Mouse (Mus musculus) midbrain, embryonic 10.5 days (tissue): ENCODE measurements at regions not wholly inside any gene's neighbourhood (a gene's known extent, or its start where the extent isn't known, plus 50 kb on each side); places are given as distances from the start of the nearest gene placed in this dataset.

Source experiments
- DNase-seq: peaks from one replicate; pipeline ENCODE4 v3.0.0-alpha.2; 2017; ENCODE audit warnings: low spot score
- H3K27ac ChIP-seq: fragments of 300-500 bp; sonication (generic); replicated peaks from 2 replicates; pipeline ENCODE4 v1.5.1; 2016; ENCODE audit warnings: mild to moderate bottlenecking
- H3K27me3 ChIP-seq: fragments of 300-500 bp; sonication (generic); 2 replicates; pipeline ENCODE4 v1.6.1; 2016; ENCODE audit warnings: low read depth, mild to moderate bottlenecking; ENCODE audit not compliant: poor library complexity, severe bottlenecking
- H3K36me3 ChIP-seq: fragments of 300-500 bp; sonication (generic); 2 replicates; pipeline ENCODE4 v1.6.1; 2016; ENCODE audit warnings: mild to moderate bottlenecking, moderate library complexity
- H3K4me1 ChIP-seq: fragments of 300-500 bp; sonication (generic); 2 replicates; pipeline ENCODE4 v1.6.1; 2016
- H3K4me3 ChIP-seq: fragments of 300-500 bp; sonication (generic); 2 replicates; pipeline ENCODE4 v1.5.1; 2016; ENCODE audit warnings: mild to moderate bottlenecking, moderate library complexity
- H3K9me3 ChIP-seq: fragments of 300-500 bp; sonication (generic); replicated peaks from 2 replicates; pipeline ENCODE4 v1.6.1; 2016; ENCODE audit warnings: mild to moderate bottlenecking
- WGBS: fragments of 180-500 bp; shearing (Covaris S2); methylation state at CpG from one replicate; pipeline ENCODE4 v1.1.7; 2016; 5-methylcytosine and 5-hydroxymethylcytosine counted together

DNA sequence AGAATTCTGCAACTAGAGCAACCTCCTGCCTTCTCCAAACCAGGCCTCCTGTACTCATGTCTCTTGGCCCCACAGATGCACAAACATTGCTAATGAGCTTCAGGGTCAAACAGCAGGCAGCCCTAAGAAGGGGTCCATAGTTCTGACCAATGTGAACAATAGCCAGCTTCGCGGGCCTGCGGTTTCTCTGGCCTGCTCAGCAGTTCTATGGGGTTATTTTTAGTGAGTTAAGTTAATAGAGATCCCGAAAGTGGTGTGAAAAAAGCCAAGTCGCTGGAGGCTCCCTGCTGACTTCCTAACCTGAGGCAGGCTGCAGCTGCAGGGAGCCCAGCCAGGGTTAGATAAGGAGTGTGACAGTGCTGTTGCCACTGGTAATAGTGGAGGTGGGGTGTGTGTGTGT lies 106.6 kb downstream of the Pdcd6ip start:
- no peak overlapping the region for H3K27ac ChIP-seq
- H3K4me1 ChIP-seq, result peaks cover 4% of the 10 kb centered on the region; the same call in 1 of the 2 replicates
- DNase-seq, result no peak
- H3K4me3 ChIP-seq, result no peak overlapping the region
- no peaks in the 10 kb centered on the region for H3K36me3 ChIP-seq
- H3K27me3 ChIP-seq, result no peaks in the 10 kb centered on the region
- H3K9me3 ChIP-seq, result no peaks in the 10 kb centered on the region
- 12% methylated on average over 5 of the region's 5 CpGs for WGBS

DNA sequence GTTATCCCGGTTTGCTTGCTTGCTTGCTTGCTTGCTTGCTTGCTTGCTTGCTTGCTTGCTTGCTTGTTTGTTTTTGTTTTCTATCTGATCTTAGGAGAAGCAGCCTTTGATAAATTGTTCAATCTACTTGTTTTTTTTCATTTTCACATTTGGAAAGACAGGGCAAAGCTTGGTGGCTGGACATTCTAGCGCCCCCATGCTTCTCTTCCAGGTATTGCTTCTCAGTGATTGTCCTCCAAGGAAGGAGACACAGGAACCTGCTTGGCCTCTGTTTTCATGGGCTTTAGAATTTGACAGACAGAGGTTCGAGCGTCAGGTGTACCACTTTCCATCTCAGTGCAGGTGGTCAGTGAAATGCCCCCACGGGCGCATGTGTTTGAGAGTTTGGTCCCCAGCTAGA lies 120.8 kb downstream of the Pdcd6ip start:
- 60% methylated on average over 6 of the region's 6 CpGs for WGBS
- no peak overlapping the region for H3K4me3 ChIP-seq
- H3K27ac ChIP-seq, result no peak overlapping the region
- H3K36me3 ChIP-seq, result no peaks in the 10 kb centered on the region
- H3K27me3 ChIP-seq, result no peaks in the 10 kb centered on the region
- DNase-seq, result no peak
- no peaks in the 10 kb centered on the region for H3K4me1 ChIP-seq
- no peaks in the 10 kb centered on the region for H3K9me3 ChIP-seq

DNA sequence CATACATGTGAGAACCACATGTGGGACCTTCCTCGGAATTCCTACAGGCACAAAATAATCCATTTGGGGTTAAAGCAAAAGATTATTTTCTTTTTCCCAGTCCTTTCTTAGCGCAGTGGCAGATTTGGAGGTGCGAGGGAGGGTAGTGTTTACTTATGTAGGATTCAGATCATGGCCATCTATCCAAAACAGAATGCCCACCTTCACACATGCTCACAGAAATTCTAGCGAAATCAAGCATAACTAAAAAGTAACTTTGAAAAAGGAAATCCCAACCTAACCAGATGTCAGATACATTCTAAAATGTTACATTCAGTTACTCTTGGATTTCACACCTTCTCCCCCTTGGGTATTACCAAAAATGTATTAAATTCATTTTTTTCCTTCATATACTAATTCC lies 121.6 kb downstream of the Pdcd6ip start:
- 95% methylated on average over 4 of the region's 4 CpGs for WGBS

DNA sequence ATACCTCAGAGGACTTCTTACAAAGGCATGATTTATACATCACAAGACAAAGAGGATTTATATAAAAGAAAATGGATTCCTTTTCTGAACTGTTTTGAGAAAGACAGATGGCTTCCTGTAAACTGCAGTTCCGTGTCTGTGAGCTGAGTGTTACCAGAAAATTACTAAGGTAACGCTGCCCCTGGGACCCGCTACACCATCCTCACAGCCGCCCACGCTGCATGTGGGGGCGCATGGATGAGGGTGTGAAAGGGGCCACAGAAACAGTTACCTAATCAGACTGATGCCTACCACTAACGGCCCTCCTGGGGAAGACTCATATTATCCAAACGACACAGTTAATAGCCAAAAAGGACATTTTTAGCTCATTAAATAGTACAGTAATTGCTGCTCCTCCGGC lies 129.8 kb downstream of the Pdcd6ip start:
- no peak for DNase-seq
- no peaks in the 10 kb centered on the region for H3K36me3 ChIP-seq
- no peak overlapping the region for H3K27ac ChIP-seq
- 92% methylated on average over 9 of the region's 9 CpGs for WGBS
- no peaks in the 10 kb centered on the region for H3K4me1 ChIP-seq
- H3K4me3 ChIP-seq, result no peak overlapping the region
- H3K27me3 ChIP-seq, result no peaks in the 10 kb centered on the region
- no peaks in the 10 kb centered on the region for H3K9me3 ChIP-seq

More for the DNA sequence above, 121.6 kb downstream of the Pdcd6ip start:
- no peak for DNase-seq
- no peak overlapping the region for H3K27ac ChIP-seq
- no peak overlapping the region for H3K4me3 ChIP-seq
- H3K9me3 ChIP-seq, result no peaks in the 10 kb centered on the region
- no peaks in the 10 kb centered on the region for H3K4me1 ChIP-seq
- no peaks in the 10 kb centered on the region for H3K36me3 ChIP-seq
- no peaks in the 10 kb centered on the region for H3K27me3 ChIP-seq

DNA sequence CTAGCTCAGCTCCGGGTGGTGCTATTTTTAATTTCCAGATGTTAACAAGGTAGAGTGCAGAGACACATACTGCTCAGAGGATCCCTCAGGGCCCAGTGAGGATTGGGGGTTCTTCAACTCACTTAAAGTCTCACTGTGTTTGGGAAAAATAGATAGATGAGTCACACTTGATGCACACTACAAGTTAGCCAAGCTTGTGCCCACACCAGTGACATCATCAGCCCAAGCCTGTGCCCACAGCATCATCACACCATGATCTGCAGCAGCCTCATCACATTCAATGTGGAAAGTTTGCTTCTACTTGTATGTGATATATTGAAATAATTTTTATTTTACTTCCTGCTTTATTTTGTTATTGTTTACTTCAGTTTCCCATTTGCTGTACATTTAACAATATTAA lies 139.2 kb downstream of the Pdcd6ip start:
- no peaks in the 10 kb centered on the region for H3K4me1 ChIP-seq
- no peaks in the 10 kb centered on the region for H3K36me3 ChIP-seq
- H3K27ac ChIP-seq, result no peak overlapping the region
- no peak for DNase-seq
- WGBS, result 93% methylated on average over 1 of the region's 1 CpGs
- no peak overlapping the region for H3K4me3 ChIP-seq
- no peaks in the 10 kb centered on the region for H3K9me3 ChIP-seq
- H3K27me3 ChIP-seq, result no peaks in the 10 kb centered on the region

DNA sequence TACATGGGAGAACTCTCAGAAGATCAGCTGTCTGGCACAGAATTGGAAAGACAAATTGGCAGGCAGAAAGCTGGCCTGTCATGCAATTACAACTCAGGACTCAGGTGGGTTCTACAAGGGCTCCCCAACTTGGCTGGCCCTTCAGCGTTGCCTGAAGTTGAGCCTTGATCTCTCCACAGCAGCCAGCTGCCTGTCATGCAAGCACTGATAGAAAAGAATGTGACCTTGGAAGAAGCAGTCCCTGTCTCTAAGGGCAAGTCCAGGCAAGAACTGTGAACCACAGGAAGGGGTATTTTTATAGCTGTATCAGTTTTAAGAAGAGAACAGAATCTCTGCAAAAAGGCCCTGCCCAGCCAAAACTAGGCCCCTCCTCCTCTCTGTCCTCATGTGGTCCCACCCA lies 140.4 kb downstream of the Pdcd6ip start:
- H3K36me3 ChIP-seq, result no peaks in the 10 kb centered on the region
- no peaks in the 10 kb centered on the region for H3K27me3 ChIP-seq
- no peak overlapping the region for H3K4me3 ChIP-seq
- WGBS, result 83% methylated on average over 1 of the region's 1 CpGs
- no peak for DNase-seq
- no peak overlapping the region for H3K27ac ChIP-seq
- H3K4me1 ChIP-seq, result no peaks in the 10 kb centered on the region
- no peaks in the 10 kb centered on the region for H3K9me3 ChIP-seq

DNA sequence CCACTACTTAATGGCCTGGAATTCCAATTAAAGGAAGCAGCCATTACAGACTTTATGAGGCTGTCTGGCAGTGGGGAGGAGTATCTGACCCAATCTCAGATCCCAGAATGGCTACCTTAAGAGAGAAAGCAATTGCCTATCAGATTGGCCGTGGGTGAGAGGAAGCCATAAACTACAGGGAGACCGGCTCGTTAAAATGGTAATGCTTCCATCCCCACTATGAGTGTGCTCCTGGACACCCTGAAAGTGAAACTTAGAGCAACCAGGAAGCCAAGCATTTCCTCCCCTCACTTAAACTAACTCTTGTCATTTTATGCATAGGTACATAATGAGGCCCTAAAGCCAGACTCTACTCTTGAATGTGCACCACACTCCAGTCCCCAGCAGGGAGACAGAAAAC lies 141.4 kb downstream of the Pdcd6ip start:
- no peaks in the 10 kb centered on the region for H3K9me3 ChIP-seq
- no peak for DNase-seq
- H3K27ac ChIP-seq, result no peak overlapping the region
- H3K36me3 ChIP-seq, result no peaks in the 10 kb centered on the region
- no peaks in the 10 kb centered on the region for H3K27me3 ChIP-seq
- no peaks in the 10 kb centered on the region for H3K4me1 ChIP-seq
- WGBS, result 91% methylated on average over 3 of the region's 3 CpGs
- H3K4me3 ChIP-seq, result no peak overlapping the region

DNA sequence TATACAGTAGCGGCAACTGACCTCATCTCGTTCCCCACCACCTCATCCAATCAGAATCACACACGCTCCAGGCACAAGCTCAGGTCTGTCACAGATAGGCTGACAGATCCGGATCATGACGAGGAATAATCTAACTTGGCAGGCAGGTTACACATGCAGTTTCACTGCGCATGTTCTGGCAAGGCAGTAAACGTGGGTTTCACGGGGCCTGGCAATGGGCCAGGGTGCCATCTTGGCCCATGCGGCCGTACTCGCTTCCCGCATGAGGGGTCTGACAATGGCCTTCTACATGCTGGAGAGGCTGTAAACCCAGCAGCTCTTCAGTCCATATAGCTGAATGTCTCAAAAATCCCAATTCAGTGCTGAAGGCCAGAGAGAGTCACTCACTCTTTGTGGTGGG lies 154.1 kb downstream of the Pdcd6ip start:
- H3K9me3 ChIP-seq, result no peaks in the 10 kb centered on the region
- no peaks in the 10 kb centered on the region for H3K27me3 ChIP-seq
- DNase-seq, result no peak
- WGBS, result 94% methylated on average over 12 of the region's 12 CpGs
- H3K36me3 ChIP-seq, result no peaks in the 10 kb centered on the region
- H3K4me1 ChIP-seq, result no peaks in the 10 kb centered on the region
- no peak overlapping the region for H3K4me3 ChIP-seq
- no peak overlapping the region for H3K27ac ChIP-seq

DNA sequence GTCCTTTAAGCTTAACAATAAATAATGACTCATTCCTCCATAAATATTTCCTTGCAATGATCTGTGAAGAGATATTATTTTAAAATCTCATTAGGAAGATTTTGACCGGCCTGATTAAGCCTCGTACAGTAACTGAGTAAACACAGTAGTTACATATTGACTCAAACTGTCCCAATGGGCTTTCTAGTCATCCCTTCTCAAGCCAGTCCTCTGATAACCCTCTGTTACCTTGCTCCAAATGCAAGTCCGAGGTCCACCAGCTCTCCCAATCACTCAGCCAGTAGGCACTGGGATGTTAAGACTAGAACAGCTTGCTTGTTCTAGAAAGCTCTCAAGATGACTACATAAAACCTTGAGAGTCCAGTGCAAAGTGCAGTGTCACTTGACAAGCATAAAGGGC lies 160.6 kb downstream of the Pdcd6ip start:
- DNase-seq, result no peak
- H3K9me3 ChIP-seq, result no peaks in the 10 kb centered on the region
- no peaks in the 10 kb centered on the region for H3K4me1 ChIP-seq
- H3K27me3 ChIP-seq, result no peaks in the 10 kb centered on the region
- H3K4me3 ChIP-seq, result no peak overlapping the region
- H3K27ac ChIP-seq, result no peak overlapping the region
- 83% methylated on average over 3 of the region's 3 CpGs for WGBS
- H3K36me3 ChIP-seq, result no peaks in the 10 kb centered on the region

DNA sequence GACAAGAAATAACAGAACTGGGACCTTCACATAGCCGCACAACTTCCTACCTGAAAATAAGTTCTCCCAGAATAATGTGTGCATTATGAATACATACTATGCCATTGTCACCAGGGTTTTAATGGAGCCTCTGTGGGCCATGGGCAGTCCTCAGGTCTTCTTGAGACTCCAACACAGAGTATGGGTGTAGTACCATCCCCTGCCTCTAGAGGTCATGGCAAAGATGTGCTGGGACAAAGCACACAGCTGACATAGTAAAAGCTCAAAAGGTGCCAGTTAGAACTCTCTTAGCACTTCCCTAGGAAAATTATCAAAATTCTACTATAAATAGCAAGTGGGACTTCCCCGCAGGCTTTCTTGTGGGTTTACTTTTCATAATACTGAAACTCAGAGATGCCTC lies 179.5 kb downstream of the Pdcd6ip start:
- Histone ChIP-seq H3K4me3 (no peak overlapping the region), H3K9me3 (no peaks in the 10 kb centered on the region; the same call in 1 of the 2 replicates), H3K27me3 (no peaks in the 10 kb centered on the region), H3K4me1 (no peaks in the 10 kb centered on the region), H3K36me3 (no peaks in the 10 kb centered on the region), H3K27ac (no peak overlapping the region)
- WGBS, result 81% methylated on average over 2 of the region's 2 CpGs
- DNase-seq, result peak; percentile 31

DNA sequence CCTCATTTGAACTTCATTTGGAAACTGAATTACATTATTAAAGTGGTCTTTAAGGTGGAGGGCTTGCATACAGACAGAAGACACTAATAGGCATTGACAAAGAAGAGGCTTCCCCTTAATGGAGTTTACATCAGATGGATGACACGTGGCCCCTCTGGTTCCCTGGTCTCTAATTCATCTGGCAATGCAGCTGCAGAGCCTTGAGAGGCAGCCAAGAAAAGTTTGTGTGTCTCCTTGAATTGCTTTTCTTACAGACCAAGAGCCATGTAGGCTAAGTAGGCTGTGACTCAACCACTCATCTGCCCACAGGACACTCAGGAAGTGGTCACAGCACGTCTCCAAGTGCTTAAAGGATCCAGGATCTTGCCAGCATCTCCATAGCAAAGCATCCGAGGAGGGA lies 183.8 kb downstream of the Pdcd6ip start:
- Histone ChIP-seq H3K9me3 (no peaks in the 10 kb centered on the region; the same call in 1 of the 2 replicates), H3K4me3 (no peak overlapping the region), H3K27me3 (no peaks in the 10 kb centered on the region), H3K4me1 (0 out of 2 replicates have a peak, but pooled peaks cover 3% of the 10 kb centered on the region), H3K36me3 (no peaks in the 10 kb centered on the region), H3K27ac (no peak overlapping the region)
- no peak for DNase-seq
- WGBS, result 76% methylated on average over 3 of the region's 3 CpGs

DNA sequence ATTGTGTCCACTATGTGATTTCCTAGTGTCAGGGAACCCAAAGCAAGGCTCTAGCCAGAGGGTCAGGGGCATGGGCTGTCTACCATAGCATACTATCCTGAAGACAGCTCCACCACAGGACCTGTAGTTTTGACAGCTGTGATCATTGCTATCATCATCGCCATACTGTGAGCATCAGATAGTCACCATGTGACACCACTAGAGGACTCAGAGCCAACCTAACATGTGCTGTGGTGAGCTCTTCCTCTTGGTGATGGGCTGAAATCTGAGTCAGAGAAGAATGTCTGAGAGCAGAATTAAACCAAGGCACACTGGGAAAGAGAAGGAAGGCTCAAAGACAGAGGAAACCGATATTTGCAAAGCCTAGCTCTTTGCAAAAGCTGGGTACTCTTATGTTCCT lies 184.9 kb downstream of the Pdcd6ip start:
- no peak for DNase-seq
- no peaks in the 10 kb centered on the region for H3K27me3 ChIP-seq
- 93% methylated on average over 2 of the region's 2 CpGs for WGBS
- 0 out of 2 replicates have a peak, but pooled peaks cover 3% of the 10 kb centered on the region for H3K4me1 ChIP-seq
- no peak overlapping the region for H3K27ac ChIP-seq
- H3K9me3 ChIP-seq, result no peaks in the 10 kb centered on the region; the same call in 1 of the 2 replicates
- no peaks in the 10 kb centered on the region for H3K36me3 ChIP-seq
- H3K4me3 ChIP-seq, result no peak overlapping the region

DNA sequence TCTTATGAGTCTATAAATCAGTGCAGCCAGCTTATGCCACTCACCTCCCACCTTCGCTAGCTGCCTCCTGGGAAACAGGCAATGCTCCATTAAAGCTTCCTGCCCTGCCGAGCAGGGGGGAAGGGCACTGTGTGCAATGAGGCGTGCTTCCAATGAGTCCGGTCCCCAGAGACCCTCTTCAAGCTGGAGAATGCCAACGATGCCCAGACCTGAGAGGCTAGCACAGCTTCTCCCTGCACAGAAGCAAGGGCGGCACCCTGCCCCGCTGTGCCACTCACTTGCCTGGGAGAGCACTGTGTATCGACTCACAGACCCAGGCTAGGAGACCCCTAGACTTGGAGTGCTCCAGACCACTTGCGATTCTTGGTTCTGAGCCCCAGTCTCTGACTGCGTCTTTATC lies 188.3 kb downstream of the Pdcd6ip start:
- H3K9me3 ChIP-seq, result no peaks in the 10 kb centered on the region
- no peak for DNase-seq
- 0 out of 2 replicates have a peak, but pooled peaks cover 3% of the 10 kb centered on the region for H3K4me1 ChIP-seq
- no peaks in the 10 kb centered on the region for H3K36me3 ChIP-seq
- no peak overlapping the region for H3K27ac ChIP-seq
- 69% methylated on average over 10 of the region's 10 CpGs for WGBS
- H3K4me3 ChIP-seq, result no peak overlapping the region
- H3K27me3 ChIP-seq, result no peaks in the 10 kb centered on the region

DNA sequence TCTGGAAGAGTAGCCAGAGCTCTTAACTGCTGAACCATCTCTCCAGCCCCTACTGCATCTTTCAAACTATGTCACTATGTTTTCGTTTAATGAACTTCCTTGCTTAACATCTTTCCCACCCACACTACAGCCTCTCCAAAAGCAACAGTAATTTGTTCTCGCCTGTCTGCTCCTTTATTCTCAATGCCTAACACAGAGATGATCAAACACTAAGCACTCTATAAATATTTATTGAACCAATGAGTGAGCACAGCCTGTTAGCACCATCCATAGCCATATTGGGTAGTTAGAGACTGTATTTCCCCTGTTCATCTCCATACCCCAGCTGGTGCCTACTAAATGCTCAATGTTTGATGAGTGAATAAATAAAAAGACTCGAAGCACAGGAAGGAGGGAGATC lies 189.6 kb downstream of the Pdcd6ip start:
- Histone ChIP-seq H3K4me1 (0 out of 2 replicates have a peak, but pooled peaks cover 3% of the 10 kb centered on the region), H3K4me3 (no peak overlapping the region), H3K9me3 (no peaks in the 10 kb centered on the region), H3K27ac (no peak overlapping the region), H3K36me3 (no peaks in the 10 kb centered on the region), H3K27me3 (no peaks in the 10 kb centered on the region)
- 79% methylated on average over 3 of the region's 3 CpGs for WGBS
- DNase-seq, result no peak
